Mouse (Mus musculus): Measurements from ENCODE around the gene Baz1b.

GRCm38 (mm10) chr5:135139881-135140280, 47.2 kb upstream of the Baz1b start:
- TF ChIP-seq CTCF (conservative IDR thresholded peaks at IDR 0.05; ENCODE audit: insufficient read depth, insufficient read length, low read depth, low read length), result no peak
- no peak for TF ChIP-seq POLR2A (IDR thresholded peaks at IDR 0.05; ENCODE audit: low read depth, low read length)

Measured in kidney, adult 2 months (tissue).